Mouse (Mus musculus): ENCODE results near the gene Cd300lg. TPM values are rescaled to one million over a fixed set of nuclear protein-coding genes. Genes with fewer than 3 reads are reported as not detected.

Cd300lg gene
- polyA plus RNA-seq, 1 experiment from 2014 or later, result 0.51 TPM

DNA sequence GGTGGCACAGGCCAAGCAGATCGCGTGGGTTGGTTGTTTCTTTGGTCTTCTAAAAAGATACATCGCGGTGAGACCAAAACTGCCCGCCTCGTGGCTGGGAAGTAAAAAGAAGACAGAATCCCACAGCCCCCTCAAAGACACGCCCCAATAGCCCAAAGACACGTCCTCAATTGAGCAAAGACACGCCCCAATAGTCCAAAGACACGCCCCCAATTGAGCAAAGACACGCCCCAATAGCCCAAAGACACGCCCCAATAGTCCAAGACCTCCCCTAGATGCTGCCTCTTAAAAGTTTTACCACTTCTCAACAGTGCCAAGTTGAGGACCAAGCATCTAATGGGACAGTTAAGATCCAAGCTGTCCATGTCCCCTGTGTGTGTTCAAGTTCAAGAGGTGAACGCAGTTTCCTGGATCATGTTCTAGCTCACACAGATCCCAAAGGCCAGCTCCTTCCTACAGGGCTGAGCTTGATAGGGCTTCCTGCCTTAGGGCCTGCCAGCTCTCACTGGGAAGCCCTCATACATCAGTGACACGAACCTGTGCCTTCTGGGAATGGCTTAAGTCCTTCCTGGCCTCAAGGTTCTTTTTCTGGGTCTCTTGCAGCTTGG is 8.7 kb downstream of the Cd300lg start:
- no peak overlapping the region for H3K27ac ChIP-seq (ENCODE audit: low read depth)
- 55% methylated on average over 14 of the region's 14 CpGs for WGBS
- no peaks in the 10 kb centered on the region for H3K27me3 ChIP-seq (replicated peaks; ENCODE audit: control insufficient read depth, insufficient read depth, low read length)
- no peak overlapping the region for H3K4me2 ChIP-seq (ENCODE audit: low read length)
- H3K36me3 ChIP-seq (ENCODE audit: control insufficient read depth, insufficient read depth, low read length), result no peaks in the 10 kb centered on the region
- H3K9me3 ChIP-seq (ENCODE audit: control insufficient read depth, low read length), result peaks cover 9% of the 10 kb centered on the region; the same call in 1 of the 2 replicates
- no peaks in the 10 kb centered on the region for H3K4me1 ChIP-seq (replicated peaks; ENCODE audit: control insufficient read depth, insufficient read depth, low read length)
- H3K9ac ChIP-seq (ENCODE audit: low read length), result no peak overlapping the region
- no peak for ATAC-seq (replicated peaks; ENCODE audit: low FRiP score, low TSS enrichment, low read depth)
- no peak overlapping the region for H3K4me3 ChIP-seq (ENCODE audit: low read depth, low read length)
- no peak for DNase-seq (ENCODE audit: low spot score)

DNA sequence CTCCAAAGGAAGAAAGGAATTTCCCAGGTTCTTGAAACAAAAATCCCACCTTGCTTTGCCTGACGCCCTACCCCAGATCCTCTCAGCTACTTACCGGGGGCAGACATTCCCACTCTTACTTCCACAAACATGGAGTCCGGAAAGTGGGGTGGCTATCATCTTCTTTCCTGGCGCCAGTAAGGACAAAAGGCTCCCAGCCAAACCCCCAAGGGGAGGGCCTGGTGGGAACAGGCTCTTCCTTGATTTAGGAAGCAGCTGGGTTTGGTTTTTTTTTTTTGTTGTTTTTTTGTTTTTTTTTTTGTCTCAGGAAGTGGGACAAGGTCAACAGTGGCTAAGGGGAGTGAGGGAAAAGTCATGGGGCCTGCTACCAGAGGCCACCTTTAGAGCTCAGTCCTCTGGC is 10.2 kb downstream of the Cd300lg start:
- Histone ChIP-seq H3K36me3 (ENCODE audit: control insufficient read depth, insufficient read depth, low read length) (no peaks in the 10 kb centered on the region), H3K4me2 (ENCODE audit: low read length) (no peak overlapping the region), H3K4me1 (replicated peaks; ENCODE audit: control insufficient read depth, insufficient read depth, low read length) (no peaks in the 10 kb centered on the region), H3K27me3 (replicated peaks; ENCODE audit: control insufficient read depth, insufficient read depth, low read length) (no peaks in the 10 kb centered on the region), H3K9me3 (ENCODE audit: control insufficient read depth, low read length) (no peaks in the 10 kb centered on the region), H3K9ac (ENCODE audit: low read length) (no peak overlapping the region), H3K27ac (ENCODE audit: low read depth) (no peak overlapping the region), H3K4me3 (ENCODE audit: low read depth, low read length) (no peak overlapping the region)
- ATAC-seq (replicated peaks; ENCODE audit: low FRiP score, low TSS enrichment, low read depth), result no peak
- DNase-seq (ENCODE audit: low spot score), result no peak
- WGBS, result 63% methylated on average over 4 of the region's 4 CpGs

DNA sequence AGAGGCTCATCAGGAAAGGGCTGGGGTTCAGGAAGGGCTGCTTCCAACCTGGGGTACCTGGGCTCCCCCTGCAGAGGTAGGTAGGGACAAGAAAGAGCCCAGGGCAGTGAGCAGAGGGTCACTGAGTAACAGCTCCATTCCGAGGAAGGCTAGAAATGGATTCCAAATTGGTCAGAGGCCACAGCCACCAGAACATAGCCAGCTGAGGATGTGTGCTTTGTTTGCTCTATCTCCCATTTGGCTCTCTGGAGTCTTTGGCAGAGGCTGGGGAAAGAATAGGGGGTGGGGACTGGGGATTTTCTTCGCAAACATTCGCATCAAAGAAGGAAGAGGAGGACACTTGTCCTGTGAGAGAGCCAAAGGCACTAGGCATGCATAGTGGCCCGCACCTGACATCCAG is 10.6 kb downstream of the Cd300lg start:
- Histone ChIP-seq H3K9me3 (ENCODE audit: control insufficient read depth, low read length) (no peaks in the 10 kb centered on the region), H3K4me2 (ENCODE audit: low read length) (no peak overlapping the region), H3K36me3 (ENCODE audit: control insufficient read depth, insufficient read depth, low read length) (no peaks in the 10 kb centered on the region), H3K27me3 (replicated peaks; ENCODE audit: control insufficient read depth, insufficient read depth, low read length) (no peaks in the 10 kb centered on the region), H3K27ac (ENCODE audit: low read depth) (no peak overlapping the region), H3K4me1 (replicated peaks; ENCODE audit: control insufficient read depth, insufficient read depth, low read length) (no peaks in the 10 kb centered on the region), H3K9ac (ENCODE audit: low read length) (no peak overlapping the region), H3K4me3 (ENCODE audit: low read depth, low read length) (no peak overlapping the region)
- no peak for DNase-seq (ENCODE audit: low spot score)
- no peak for ATAC-seq (replicated peaks; ENCODE audit: low FRiP score, low TSS enrichment, low read depth)
- WGBS, result 50% methylated on average over 4 of the region's 4 CpGs

DNA sequence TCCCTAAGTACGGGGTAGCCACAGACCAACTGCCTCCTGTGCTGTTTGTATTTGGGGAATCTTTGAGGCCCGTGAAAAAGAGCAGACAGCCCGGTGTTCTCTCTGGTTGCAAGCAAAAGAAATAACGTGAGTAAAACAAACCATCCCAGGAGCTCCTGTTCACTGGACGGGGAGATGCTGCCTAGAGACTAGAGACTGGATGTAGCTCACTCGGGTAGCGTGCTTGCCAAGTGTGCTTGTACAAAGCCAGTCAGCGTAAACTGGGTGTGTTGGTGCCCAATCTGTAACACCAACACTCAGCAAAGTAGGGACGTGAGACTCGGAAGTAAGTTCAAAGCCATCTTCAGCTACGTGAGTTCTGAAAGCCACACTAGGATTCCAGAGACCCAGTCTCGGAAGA is 11.4 kb downstream of the Cd300lg start:
- Histone ChIP-seq H3K4me2 (ENCODE audit: low read length) (no peak overlapping the region), H3K9ac (ENCODE audit: low read length) (no peak overlapping the region), H3K27me3 (replicated peaks; ENCODE audit: control insufficient read depth, insufficient read depth, low read length) (no peaks in the 10 kb centered on the region), H3K27ac (ENCODE audit: low read depth) (no peak overlapping the region), H3K4me3 (ENCODE audit: low read depth, low read length) (no peak overlapping the region), H3K9me3 (ENCODE audit: control insufficient read depth, low read length) (no peaks in the 10 kb centered on the region), H3K36me3 (ENCODE audit: control insufficient read depth, insufficient read depth, low read length) (no peaks in the 10 kb centered on the region), H3K4me1 (replicated peaks; ENCODE audit: control insufficient read depth, insufficient read depth, low read length) (no peaks in the 10 kb centered on the region)
- ATAC-seq (replicated peaks; ENCODE audit: low FRiP score, low TSS enrichment, low read depth) (no peak), DNase-seq (ENCODE audit: low spot score) (no peak)
- 75% methylated on average over 12 of the region's 12 CpGs for WGBS

DNA sequence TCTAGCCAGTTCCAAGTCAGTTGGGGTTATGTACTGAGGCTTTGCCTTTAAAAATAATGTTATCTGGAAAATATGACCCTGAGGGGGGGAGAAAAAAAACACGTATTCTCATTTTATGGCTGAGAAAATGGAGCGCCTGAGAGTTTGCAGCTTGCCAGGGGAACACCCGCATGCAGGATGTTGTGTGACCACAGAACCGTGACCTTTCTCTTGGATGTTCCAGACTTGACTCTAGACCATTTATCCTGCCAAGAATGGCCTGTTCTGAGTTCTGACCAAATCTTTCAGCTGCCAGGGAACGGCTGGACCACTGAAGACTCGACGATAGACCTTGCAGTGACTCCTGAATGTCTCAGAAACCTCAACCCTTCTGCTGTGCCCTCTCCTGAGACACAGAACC is 11.9 kb downstream of the Cd300lg start:
- Histone ChIP-seq H3K36me3 (ENCODE audit: control insufficient read depth, insufficient read depth, low read length) (no peaks in the 10 kb centered on the region), H3K4me2 (ENCODE audit: low read length) (no peak overlapping the region), H3K9ac (ENCODE audit: low read length) (no peak overlapping the region), H3K27ac (ENCODE audit: low read depth) (no peak overlapping the region), H3K4me3 (ENCODE audit: low read depth, low read length) (no peak overlapping the region), H3K9me3 (ENCODE audit: control insufficient read depth, low read length) (no peaks in the 10 kb centered on the region), H3K27me3 (replicated peaks; ENCODE audit: control insufficient read depth, insufficient read depth, low read length) (no peaks in the 10 kb centered on the region), H3K4me1 (replicated peaks; ENCODE audit: control insufficient read depth, insufficient read depth, low read length) (no peaks in the 10 kb centered on the region)
- no peak for ATAC-seq (replicated peaks; ENCODE audit: low FRiP score, low TSS enrichment, low read depth)
- WGBS, result 73% methylated on average over 7 of the region's 7 CpGs
- no peak for DNase-seq (ENCODE audit: low spot score)

DNA sequence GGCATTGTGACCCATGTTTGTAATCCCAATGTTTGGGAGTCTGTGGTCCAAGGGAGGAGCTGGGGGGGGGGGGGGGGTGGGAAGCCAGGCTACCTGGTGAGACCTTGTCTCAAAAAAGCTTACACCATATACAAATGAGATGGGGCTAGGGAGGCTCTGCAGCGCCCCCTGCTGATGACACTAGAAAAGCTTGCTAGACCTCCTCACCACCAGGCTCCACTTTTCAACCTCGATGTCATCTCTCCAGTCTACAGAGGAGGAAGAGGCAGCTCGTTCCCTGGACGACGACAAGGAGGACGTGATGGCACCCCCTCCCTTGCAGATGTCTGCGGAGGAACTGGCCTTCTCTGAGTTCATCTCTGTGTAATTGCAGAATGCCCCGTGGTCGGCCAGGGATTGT is 12.5 kb downstream of the Cd300lg start:
- 30% methylated on average over 9 of the region's 9 CpGs for WGBS
- H3K4me1 ChIP-seq (replicated peaks; ENCODE audit: control insufficient read depth, insufficient read depth, low read length), result no peaks in the 10 kb centered on the region
- no peak overlapping the region for H3K4me2 ChIP-seq (ENCODE audit: low read length)
- DNase-seq (ENCODE audit: low spot score), result peak; percentile 84
- H3K27ac ChIP-seq (ENCODE audit: low read depth), result no peak overlapping the region
- no peak for ATAC-seq (replicated peaks; ENCODE audit: low FRiP score, low TSS enrichment, low read depth)
- no peaks in the 10 kb centered on the region for H3K36me3 ChIP-seq (ENCODE audit: control insufficient read depth, insufficient read depth, low read length)
- no peak overlapping the region for H3K9ac ChIP-seq (ENCODE audit: low read length)
- H3K4me3 ChIP-seq (ENCODE audit: low read depth, low read length), result no peak overlapping the region
- H3K9me3 ChIP-seq (ENCODE audit: control insufficient read depth, low read length), result no peaks in the 10 kb centered on the region
- no peaks in the 10 kb centered on the region for H3K27me3 ChIP-seq (replicated peaks; ENCODE audit: control insufficient read depth, insufficient read depth, low read length)

DNA sequence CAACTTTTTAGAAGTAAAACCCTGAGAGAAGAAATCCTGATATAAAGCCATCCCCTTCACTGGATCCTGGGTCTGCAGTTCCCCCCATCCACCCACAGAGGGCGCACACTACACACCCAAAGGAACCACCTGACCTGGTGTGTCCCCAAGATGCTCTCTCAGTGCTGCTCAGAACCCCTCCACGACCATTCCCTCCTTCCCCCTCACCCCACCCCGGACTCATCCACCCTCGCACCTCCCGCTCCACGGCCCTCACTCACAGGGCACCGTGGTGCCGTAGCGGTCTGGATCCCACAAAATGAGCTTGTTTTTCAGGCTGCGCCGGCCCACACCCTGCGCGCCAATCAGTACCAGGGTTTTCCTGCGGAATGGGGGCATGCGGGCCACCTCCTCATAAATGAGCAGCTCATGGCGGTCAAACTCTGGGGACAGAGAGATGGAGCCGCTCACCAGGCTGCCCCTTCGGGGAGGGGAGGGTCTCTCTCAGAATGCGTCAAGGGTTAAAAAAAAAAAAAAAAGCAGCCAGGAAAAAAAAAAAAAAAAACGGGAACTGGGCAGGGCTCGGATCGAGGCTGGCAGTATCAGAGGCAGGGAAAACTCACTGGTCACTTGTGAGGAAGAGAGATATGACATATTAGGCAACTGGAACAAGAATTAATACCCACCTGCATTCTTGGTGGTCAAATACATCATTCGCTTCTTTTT is 20.1 kb downstream of the Cd300lg start:
- no peak overlapping the region for H3K27ac ChIP-seq (ENCODE audit: low read depth)
- peaks cover 12% of the 10 kb centered on the region for H3K36me3 ChIP-seq (ENCODE audit: control insufficient read depth, insufficient read depth, low read length)
- 3% methylated on average over 23 of the region's 23 CpGs for WGBS
- H3K4me1 ChIP-seq (replicated peaks; ENCODE audit: control insufficient read depth, insufficient read depth, low read length), result no peaks in the 10 kb centered on the region; the same call in 1 of the 2 replicates
- H3K4me2 ChIP-seq (ENCODE audit: low read length), result peak overlapping the region; percentile 64
- no peak overlapping the region for H3K9ac ChIP-seq (ENCODE audit: low read length)
- no peaks in the 10 kb centered on the region for H3K27me3 ChIP-seq (replicated peaks; ENCODE audit: control insufficient read depth, insufficient read depth, low read length)
- DNase-seq (ENCODE audit: low spot score) (peak; percentile 93), ATAC-seq (replicated peaks; ENCODE audit: low FRiP score, low TSS enrichment, low read depth) (peak; percentile 68)
- H3K9me3 ChIP-seq (ENCODE audit: control insufficient read depth, low read length), result no peaks in the 10 kb centered on the region
- peak overlapping the region; percentile 23 for H3K4me3 ChIP-seq (ENCODE audit: low read depth, low read length)

DNA sequence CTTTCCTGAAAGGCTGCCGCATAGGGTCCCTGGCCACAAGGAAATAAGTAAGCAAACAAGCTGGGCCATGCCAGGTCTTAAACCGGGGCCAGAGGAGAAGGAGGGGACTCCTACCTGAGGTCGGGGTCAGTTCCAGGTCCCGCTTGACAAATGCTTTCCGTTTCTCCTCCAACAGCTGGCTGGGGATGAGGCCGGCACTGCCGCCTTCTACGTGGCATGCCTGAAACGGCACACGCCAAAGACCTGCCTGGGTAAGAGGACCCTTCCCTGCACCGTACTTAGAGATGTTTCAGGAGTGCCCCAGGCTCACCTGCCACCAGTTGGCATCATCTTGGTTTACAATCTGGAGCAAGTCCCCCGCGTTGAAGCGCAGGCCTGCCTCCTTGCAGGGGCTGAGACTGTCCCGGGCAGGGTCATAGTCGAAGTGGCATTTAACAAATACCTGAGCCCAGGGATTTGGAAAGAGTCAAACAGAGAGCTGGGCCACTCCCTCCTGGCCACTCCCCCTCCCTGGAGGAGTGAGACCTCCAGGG is 20.7 kb downstream of the Cd300lg start:
- no peak overlapping the region for H3K27ac ChIP-seq (ENCODE audit: low read depth)
- H3K9me3 ChIP-seq (ENCODE audit: control insufficient read depth, low read length), result no peaks in the 10 kb centered on the region
- H3K27me3 ChIP-seq (replicated peaks; ENCODE audit: control insufficient read depth, insufficient read depth, low read length), result no peaks in the 10 kb centered on the region
- no peak overlapping the region for H3K9ac ChIP-seq (ENCODE audit: low read length)
- ATAC-seq (replicated peaks; ENCODE audit: low FRiP score, low TSS enrichment, low read depth) (no peak), DNase-seq (ENCODE audit: low spot score) (no peak)
- 33% methylated on average over 16 of the region's 16 CpGs for WGBS
- H3K4me3 ChIP-seq (ENCODE audit: low read depth, low read length), result no peak overlapping the region
- no peaks in the 10 kb centered on the region; the same call in 1 of the 2 replicates for H3K4me1 ChIP-seq (replicated peaks; ENCODE audit: control insufficient read depth, insufficient read depth, low read length)
- H3K36me3 ChIP-seq (ENCODE audit: control insufficient read depth, insufficient read depth, low read length), result peaks cover 12% of the 10 kb centered on the region
- no peak overlapping the region for H3K4me2 ChIP-seq (ENCODE audit: low read length)

DNA sequence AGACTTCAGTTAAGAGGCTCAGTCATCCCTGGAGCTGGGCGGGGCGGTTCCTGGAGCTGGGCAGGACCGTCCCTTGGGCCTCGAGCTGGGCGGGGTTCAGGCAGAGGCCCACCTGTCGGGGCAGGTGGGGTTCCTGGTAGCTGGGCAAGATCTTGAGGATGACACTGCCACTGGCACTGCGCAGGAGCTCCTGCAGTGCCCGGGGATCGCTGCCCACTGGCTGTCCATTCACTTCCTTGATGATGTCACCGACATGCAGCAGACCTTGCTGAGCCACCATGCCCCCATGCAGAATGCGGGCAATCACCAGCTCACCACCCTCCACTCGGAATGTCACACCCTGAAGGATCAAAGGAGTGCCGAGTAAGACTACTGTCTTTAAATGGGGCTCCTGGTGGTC is 21.8 kb downstream of the Cd300lg start:
- ATAC-seq (replicated peaks; ENCODE audit: low FRiP score, low TSS enrichment, low read depth) (no peak), DNase-seq (ENCODE audit: low spot score) (no peak)
- no peaks in the 10 kb centered on the region for H3K9me3 ChIP-seq (ENCODE audit: control insufficient read depth, low read length)
- no peak overlapping the region for H3K4me2 ChIP-seq (ENCODE audit: low read length)
- H3K27ac ChIP-seq (ENCODE audit: low read depth), result no peak overlapping the region
- peaks cover 12% of the 10 kb centered on the region for H3K36me3 ChIP-seq (ENCODE audit: control insufficient read depth, insufficient read depth, low read length)
- WGBS, result 69% methylated on average over 13 of the region's 13 CpGs
- no peak overlapping the region for H3K9ac ChIP-seq (ENCODE audit: low read length)
- no peak overlapping the region for H3K4me3 ChIP-seq (ENCODE audit: low read depth, low read length)
- H3K27me3 ChIP-seq (replicated peaks; ENCODE audit: control insufficient read depth, insufficient read depth, low read length), result no peaks in the 10 kb centered on the region
- no peaks in the 10 kb centered on the region; the same call in 1 of the 2 replicates for H3K4me1 ChIP-seq (replicated peaks; ENCODE audit: control insufficient read depth, insufficient read depth, low read length)

Data from intestine, embryonic 14.5 days (tissue).